Mouse (Mus musculus): ENCODE measurements around the gene Btbd9. TPM values are rescaled to one million over a fixed set of nuclear protein-coding genes. Genes with fewer than 3 reads are reported as not detected.

Gene Btbd9
- polyA plus RNA-seq, 1 experiment, result 31.2 TPM

DNA sequence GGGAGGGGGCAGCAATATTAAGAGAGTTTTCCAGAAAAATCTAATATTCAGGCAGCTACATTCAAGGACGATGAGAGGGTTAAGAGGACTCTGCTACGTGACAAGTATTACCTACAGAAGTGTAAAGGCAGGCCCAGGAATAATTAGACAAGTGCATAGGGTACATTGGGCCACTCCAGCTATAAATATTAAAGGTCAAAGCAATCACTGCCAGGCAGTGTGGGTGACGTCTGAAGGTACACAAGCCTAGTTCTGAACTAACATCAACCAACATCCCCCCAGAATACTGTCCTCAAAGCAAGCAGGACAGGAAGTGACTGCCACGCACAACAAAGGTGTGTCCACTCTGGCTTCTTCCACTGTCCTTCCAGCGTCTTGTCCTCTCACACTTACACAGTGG lies 77.5 kb downstream of the Btbd9 start:
- TF ChIP-seq CTCF (IDR thresholded peaks at IDR 0.05; ENCODE audit: extremely low read depth, insufficient read length, insufficient replicate concordance, low read depth, low read length) (no peak), POLR2A (IDR thresholded peaks at IDR 0.05; ENCODE audit: low read depth, low read length) (no peak)
- Histone ChIP-seq H3K36me3 (ENCODE audit: control insufficient read depth, insufficient read depth, low read length) (no peaks in the 10 kb centered on the region), H3K4me1 (ENCODE audit: control insufficient read depth, insufficient read depth, insufficient read length, low read length) (peaks cover 11% of the 10 kb centered on the region), H3K27me3 (ENCODE audit: control insufficient read depth, insufficient read depth, low read length) (no peaks in the 10 kb centered on the region), H3K27ac (ENCODE audit: insufficient read depth, low read depth, low read length) (0 out of 2 replicates have a peak overlapping the region, but pooled peaks have one; percentile 9), H3K4me3 (ENCODE audit: low read depth, low read length) (no peak overlapping the region)
- 49% methylated on average over 5 of the region's 5 CpGs for whole genome bisulfite sequencing

DNA sequence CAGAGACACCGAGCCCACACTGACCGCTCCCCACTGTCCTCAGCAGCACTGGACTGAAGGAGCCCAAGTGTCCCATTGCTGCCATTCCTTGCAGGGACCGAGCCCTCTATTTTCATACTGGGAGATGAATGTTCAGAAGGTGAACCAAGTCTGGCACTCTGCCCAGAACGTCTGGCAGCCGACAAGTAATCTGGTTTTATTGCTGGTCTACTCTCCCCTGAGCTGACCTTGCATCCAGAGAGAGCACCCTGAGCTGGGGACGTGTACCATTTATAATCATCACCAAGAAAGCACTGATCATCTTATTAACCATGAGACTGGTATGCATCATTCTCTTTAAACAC lies 77.9 kb downstream of the Btbd9 start:
- H3K27ac ChIP-seq (ENCODE audit: insufficient read depth, low read depth, low read length), result no peak overlapping the region
- TF ChIP-seq CTCF (IDR thresholded peaks at IDR 0.05; ENCODE audit: extremely low read depth, insufficient read length, insufficient replicate concordance, low read depth, low read length) (no peak), POLR2A (IDR thresholded peaks at IDR 0.05; ENCODE audit: low read depth, low read length) (no peak)
- 37% methylated on average over 6 of the region's 6 CpGs for WGBS
- no peak overlapping the region for H3K4me3 ChIP-seq (ENCODE audit: low read depth, low read length)
- H3K27me3 ChIP-seq (ENCODE audit: control insufficient read depth, insufficient read depth, low read length), result no peaks in the 10 kb centered on the region
- peaks cover 11% of the 10 kb centered on the region for H3K4me1 ChIP-seq (ENCODE audit: control insufficient read depth, insufficient read depth, insufficient read length, low read length)
- no peaks in the 10 kb centered on the region for H3K36me3 ChIP-seq (ENCODE audit: control insufficient read depth, insufficient read depth, low read length)

DNA sequence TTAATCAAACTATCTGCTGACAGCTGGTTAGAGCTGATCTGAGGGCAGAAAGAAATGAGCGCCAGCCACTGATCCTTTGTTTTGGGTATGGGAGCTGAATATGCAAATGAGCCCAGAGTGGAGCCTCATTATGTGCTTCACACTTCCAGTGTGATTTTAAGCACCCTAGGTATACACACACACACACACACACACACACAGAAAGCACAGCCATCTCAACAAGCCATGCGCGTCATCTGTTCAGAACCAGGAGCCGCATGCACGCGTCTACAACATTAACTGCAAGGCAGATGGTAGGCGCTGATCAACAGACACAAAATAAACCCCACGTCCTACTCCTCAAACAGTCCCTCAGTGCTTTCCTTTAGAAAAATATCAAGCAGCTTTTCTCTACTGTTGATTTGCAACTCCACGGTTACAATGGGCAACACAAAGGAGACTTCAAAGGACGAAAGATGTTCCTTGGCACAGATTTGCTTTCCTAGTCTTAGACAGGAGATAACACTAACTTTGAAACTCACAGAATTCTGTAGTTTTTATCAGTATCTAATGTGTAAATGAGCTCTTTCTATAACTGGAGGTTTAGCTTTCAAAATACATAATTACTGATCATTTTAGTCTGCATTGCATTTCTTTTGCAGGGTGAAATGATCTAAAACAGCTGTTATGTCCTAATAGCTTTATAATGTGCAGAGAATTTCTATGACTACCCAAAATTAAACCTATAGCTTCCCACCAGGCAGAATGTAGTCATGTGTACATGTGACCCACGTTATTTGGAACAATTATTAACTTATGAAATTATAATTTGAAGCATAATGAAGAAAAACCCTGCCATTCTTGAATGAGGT lies 78.5 kb downstream of the Btbd9 start:
- TF ChIP-seq CTCF (IDR thresholded peaks at IDR 0.05; ENCODE audit: extremely low read depth, insufficient read length, insufficient replicate concordance, low read depth, low read length) (no peak), POLR2A (IDR thresholded peaks at IDR 0.05; ENCODE audit: low read depth, low read length) (no peak)
- Histone ChIP-seq H3K4me1 (ENCODE audit: control insufficient read depth, insufficient read depth, insufficient read length, low read length) (peaks cover 11% of the 10 kb centered on the region), H3K36me3 (ENCODE audit: control insufficient read depth, insufficient read depth, low read length) (no peaks in the 10 kb centered on the region), H3K27me3 (ENCODE audit: control insufficient read depth, insufficient read depth, low read length) (no peaks in the 10 kb centered on the region), H3K4me3 (ENCODE audit: low read depth, low read length) (no peak overlapping the region), H3K27ac (ENCODE audit: insufficient read depth, low read depth, low read length) (no peak overlapping the region)
- 86% methylated on average over 11 of the region's 11 CpGs for WGBS

GRCm38 (mm10) chr17:30495567-30495966 lies 80.7 kb downstream of the Btbd9 start:
- TF ChIP-seq CTCF (IDR thresholded peaks at IDR 0.05; ENCODE audit: extremely low read depth, insufficient read length, insufficient replicate concordance, low read depth, low read length) (no peak), POLR2A (IDR thresholded peaks at IDR 0.05; ENCODE audit: low read depth, low read length) (no peak)
- 74% methylated on average over 2 of the region's 2 CpGs for WGBS
- no peak overlapping the region for H3K27ac ChIP-seq (ENCODE audit: insufficient read depth, low read depth, low read length)
- peaks cover 11% of the 10 kb centered on the region for H3K4me1 ChIP-seq (ENCODE audit: control insufficient read depth, insufficient read depth, insufficient read length, low read length)
- H3K27me3 ChIP-seq (ENCODE audit: control insufficient read depth, insufficient read depth, low read length), result no peaks in the 10 kb centered on the region
- H3K36me3 ChIP-seq (ENCODE audit: control insufficient read depth, insufficient read depth, low read length), result no peaks in the 10 kb centered on the region
- no peak overlapping the region for H3K4me3 ChIP-seq (ENCODE audit: low read depth, low read length)

DNA sequence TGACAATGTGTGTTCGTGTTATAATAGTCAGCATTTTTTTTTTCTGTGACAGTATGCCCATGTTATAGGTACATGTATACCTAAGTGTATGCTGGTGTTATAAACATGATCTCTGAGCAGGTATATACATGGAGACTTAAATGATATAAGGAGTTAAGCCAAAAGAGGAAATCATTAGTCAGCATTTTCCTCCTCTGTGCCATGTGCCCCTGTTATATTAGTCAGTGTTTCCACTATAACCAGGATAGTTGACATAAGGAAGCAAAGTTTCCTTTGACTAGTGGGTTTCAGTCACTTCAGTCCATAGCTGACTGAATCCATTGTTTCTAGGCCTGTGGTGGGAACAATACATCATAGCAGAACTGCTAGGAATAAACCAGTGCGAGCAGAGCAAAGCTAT lies 81.1 kb downstream of the Btbd9 start:
- no peaks in the 10 kb centered on the region for H3K36me3 ChIP-seq (ENCODE audit: control insufficient read depth, insufficient read depth, low read length)
- H3K4me1 ChIP-seq (ENCODE audit: control insufficient read depth, insufficient read depth, insufficient read length, low read length), result peaks cover 11% of the 10 kb centered on the region
- WGBS, result 96% methylated on average over 2 of the region's 2 CpGs
- no peak overlapping the region for H3K4me3 ChIP-seq (ENCODE audit: low read depth, low read length)
- no peak overlapping the region for H3K27ac ChIP-seq (ENCODE audit: insufficient read depth, low read depth, low read length)
- TF ChIP-seq CTCF (IDR thresholded peaks at IDR 0.05; ENCODE audit: extremely low read depth, insufficient read length, insufficient replicate concordance, low read depth, low read length) (no peak), POLR2A (IDR thresholded peaks at IDR 0.05; ENCODE audit: low read depth, low read length) (no peak)
- no peaks in the 10 kb centered on the region for H3K27me3 ChIP-seq (ENCODE audit: control insufficient read depth, insufficient read depth, low read length)

DNA sequence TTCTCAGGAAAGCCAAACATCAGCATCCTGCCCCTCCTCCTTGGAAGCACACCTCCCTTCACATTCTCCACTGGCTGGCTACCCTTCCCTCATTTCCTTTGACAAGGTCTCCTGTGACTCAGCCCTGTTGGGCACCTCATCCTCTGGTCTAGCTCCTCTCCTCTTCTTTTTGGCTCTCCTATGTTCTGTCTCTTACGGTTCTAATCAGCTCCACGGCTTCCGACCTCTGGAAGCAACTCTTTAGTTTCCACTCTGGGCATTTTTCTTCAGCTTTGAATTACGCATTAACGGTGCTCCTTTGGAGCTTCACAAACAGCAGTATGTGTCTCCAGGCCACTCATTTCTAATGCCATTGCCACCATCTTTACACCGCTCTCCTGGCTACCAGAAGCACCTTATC lies 82.8 kb downstream of the Btbd9 start:
- no peaks in the 10 kb centered on the region for H3K27me3 ChIP-seq (ENCODE audit: control insufficient read depth, insufficient read depth, low read length)
- TF ChIP-seq CTCF (IDR thresholded peaks at IDR 0.05; ENCODE audit: extremely low read depth, insufficient read length, insufficient replicate concordance, low read depth, low read length), result no peak
- no peak for TF ChIP-seq POLR2A (IDR thresholded peaks at IDR 0.05; ENCODE audit: low read depth, low read length)
- WGBS, result 95% methylated on average over 6 of the region's 6 CpGs
- H3K4me3 ChIP-seq (ENCODE audit: low read depth, low read length), result no peak overlapping the region
- H3K4me1 ChIP-seq (ENCODE audit: control insufficient read depth, insufficient read depth, insufficient read length, low read length), result peaks cover 7% of the 10 kb centered on the region
- H3K36me3 ChIP-seq (ENCODE audit: control insufficient read depth, insufficient read depth, low read length), result no peaks in the 10 kb centered on the region
- H3K27ac ChIP-seq (ENCODE audit: insufficient read depth, low read depth, low read length), result no peak overlapping the region

DNA sequence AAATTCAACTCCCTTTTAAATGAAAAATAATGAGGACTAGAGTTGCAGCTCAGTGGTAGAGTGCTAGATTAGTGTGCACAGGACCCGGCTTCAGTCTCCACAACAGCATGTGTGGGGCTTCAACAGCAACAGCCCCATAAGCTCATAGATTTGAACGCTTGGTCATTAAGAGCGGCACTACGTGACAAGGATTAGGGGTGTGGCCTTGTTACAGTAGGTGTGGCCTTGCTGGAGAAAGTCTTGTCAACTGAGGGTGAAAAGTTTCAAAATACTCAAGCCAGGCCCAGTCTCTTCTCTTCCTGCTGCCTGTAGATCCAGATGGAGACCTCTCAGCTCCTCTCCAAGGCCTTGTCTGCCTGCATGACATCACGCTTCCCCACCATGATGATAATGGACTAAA lies 84.1 kb downstream of the Btbd9 start:
- 95% methylated on average over 5 of the region's 5 CpGs for WGBS
- H3K36me3 ChIP-seq (ENCODE audit: control insufficient read depth, insufficient read depth, low read length), result no peaks in the 10 kb centered on the region

More for the DNA sequence above, 84.1 kb downstream of the Btbd9 start:
- Histone ChIP-seq H3K27me3 (ENCODE audit: control insufficient read depth, insufficient read depth, low read length) (no peaks in the 10 kb centered on the region), H3K4me1 (ENCODE audit: control insufficient read depth, insufficient read depth, insufficient read length, low read length) (peaks cover 7% of the 10 kb centered on the region), H3K27ac (ENCODE audit: insufficient read depth, low read depth, low read length) (no peak overlapping the region), H3K4me3 (ENCODE audit: low read depth, low read length) (no peak overlapping the region)
- no peak for TF ChIP-seq POLR2A (IDR thresholded peaks at IDR 0.05; ENCODE audit: low read depth, low read length)

All from small intestine, adult 2 months (tissue).